Mouse (Mus musculus): Measurements from ENCODE around the gene Smarcb1.

Gene Smarcb1

DNA sequence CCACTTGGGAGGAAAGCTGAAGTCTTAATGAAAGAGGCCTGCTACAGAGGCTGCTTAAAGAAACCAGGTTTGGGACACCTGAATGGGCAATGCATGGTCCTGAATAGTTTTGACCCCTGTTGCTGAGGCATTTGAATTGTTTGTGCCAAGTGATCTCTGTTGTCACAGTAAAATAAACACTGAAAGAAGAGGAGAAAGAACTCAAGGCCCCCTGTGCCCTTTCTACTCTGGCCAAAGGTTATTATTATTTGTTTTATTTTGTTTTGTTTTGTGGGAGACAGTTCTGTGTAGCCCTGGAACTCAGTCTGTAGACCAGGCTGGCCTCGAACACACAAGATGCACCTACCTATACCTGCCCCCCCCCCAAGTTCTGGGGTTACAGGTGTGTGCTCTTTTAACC lies 13.6 kb upstream of the Smarcb1 start:
- DNase-seq (ENCODE audit: low read depth), result no peak

GRCm38 (mm10) chr10:75932891-75933290 lies 11.5 kb upstream of the Smarcb1 start, which contains the start of gene Chchd10:
Gene Chchd10, plus strand, starts transcription at chr10:75933130.
- DNase-seq (ENCODE audit: low read depth), result no peak

- DNase-seq (ENCODE audit: low read depth), result no peak
Measured at GRCm38 (mm10) chr10:75932081-75932678, 10.8 kb upstream of the Smarcb1 start.

GRCm38 (mm10) chr10:75931311-75931710 lies 9.9 kb upstream of the Smarcb1 start:
- no peak for DNase-seq (ENCODE audit: low read depth)

- DNase-seq (ENCODE audit: low read depth), result no peak
Measured at GRCm38 (mm10) chr10:75930304-75930703, 8.9 kb upstream of the Smarcb1 start.

- DNase-seq (ENCODE audit: low read depth), result no peak
Measured at GRCm38 (mm10) chr10:75926396-75926795, 5.0 kb upstream of the Smarcb1 start.

- DNase-seq (ENCODE audit: low read depth), result peak; percentile 28
Measured at GRCm38 (mm10) chr10:75924324-75924723, 2.9 kb upstream of the Smarcb1 start.

- peak; percentile 36 for DNase-seq (ENCODE audit: low read depth)
Measured at GRCm38 (mm10) chr10:75921726-75922560, 526 bp upstream of the Smarcb1 start.

GRCm38 (mm10) chr10:75919026-75919425 lies 2.4 kb downstream of the Smarcb1 start:
- no peak for DNase-seq (ENCODE audit: low read depth)

- no peak for DNase-seq (ENCODE audit: low read depth)
Measured at GRCm38 (mm10) chr10:75916840-75917239, 4.6 kb downstream of the Smarcb1 start.

GRCm38 (mm10) chr10:75915557-75915956 lies 5.9 kb downstream of the Smarcb1 start:
- no peak for DNase-seq (ENCODE audit: low read depth)

DNA sequence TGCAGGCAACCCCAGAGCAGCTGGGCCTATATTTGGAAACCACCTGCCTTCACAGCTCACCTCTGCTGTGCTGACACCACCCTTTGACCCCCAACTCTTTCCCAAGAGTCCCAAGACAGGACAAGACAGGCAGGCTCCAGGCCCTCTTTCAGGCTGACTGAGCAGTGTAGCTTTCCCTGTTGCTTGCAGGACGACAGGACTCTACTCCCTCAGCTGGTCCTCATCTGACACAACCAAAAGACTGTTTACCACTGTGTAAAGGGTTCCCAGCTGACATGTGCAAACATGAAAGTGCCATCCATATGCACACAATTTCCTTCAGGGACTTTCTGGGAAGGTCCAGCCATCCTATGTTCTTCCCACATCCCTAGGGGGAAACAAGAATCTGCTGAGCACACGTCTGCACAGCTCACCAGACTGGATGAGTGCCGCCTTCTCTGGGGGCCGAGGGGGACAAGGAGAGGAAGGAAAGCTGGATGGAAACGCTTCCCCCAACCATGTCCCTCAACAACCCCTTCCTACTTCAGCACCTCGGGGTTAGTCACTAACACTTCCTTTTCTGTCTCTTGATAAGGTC lies 8.3 kb downstream of the Smarcb1 start:
- DNase-seq (ENCODE audit: low read depth), result no peak

DNA sequence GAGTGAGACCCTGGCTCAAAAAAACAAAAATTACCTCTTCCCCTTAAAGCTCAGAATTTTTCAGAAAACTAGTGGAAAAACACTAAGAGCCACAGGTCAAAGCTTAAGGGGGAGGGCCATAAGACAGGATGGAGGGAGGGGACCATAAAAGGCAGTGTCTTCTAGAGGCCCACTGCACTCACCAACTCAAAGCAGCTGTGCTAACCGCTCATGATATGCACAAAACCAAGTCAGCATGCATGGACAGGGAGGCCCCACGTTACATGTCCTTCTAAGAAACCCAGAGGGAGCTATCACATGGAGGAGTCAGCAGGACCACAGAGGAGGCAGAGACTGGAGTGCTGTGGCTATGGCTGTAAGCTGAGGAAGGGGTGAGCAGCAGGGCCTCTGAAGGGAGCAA lies 10.7 kb downstream of the Smarcb1 start:
- no peak for DNase-seq (ENCODE audit: low read depth)

DNA sequence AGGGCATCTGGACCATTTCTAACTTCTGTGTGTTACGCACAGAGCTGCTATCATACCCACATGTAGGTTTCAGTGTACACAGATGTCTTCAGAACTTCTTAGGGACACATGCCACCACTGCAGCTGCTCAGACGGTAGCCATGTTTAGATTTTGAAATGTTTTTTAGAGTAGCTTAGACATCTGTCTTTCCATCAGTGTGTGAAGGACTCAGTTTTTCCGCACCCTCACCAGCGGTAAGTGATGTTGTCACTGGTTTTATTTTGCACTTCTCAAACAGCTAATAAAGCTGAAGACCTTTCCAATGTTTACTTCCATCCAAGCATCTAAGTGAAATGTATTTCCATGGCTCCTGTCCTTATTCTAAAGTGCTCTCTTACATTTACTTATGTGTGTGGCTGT lies 14.5 kb downstream of the Smarcb1 start:
- no peak for DNase-seq (ENCODE audit: low read depth)

DNA sequence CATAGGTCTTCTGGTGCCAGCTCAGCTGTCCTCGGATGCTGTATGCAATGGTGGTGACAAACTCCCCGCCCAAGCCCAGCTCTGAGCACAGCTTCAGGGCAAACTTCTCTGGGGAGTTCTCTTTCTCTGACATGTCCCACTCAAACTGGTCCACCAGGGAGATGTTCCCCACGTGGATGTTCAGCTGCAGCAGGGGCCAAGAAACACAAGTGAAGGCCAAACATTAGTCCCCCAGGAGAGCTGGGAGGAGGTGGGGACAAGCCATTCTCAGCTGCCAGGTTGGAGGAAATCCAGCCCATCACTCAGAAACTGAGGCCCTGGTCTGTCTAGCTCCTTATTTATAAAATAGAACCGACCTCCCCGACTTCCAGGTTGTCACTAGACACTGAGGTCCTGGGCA lies 17.0 kb downstream of the Smarcb1 start:
- DNase-seq (ENCODE audit: low read depth), result no peak

DNA sequence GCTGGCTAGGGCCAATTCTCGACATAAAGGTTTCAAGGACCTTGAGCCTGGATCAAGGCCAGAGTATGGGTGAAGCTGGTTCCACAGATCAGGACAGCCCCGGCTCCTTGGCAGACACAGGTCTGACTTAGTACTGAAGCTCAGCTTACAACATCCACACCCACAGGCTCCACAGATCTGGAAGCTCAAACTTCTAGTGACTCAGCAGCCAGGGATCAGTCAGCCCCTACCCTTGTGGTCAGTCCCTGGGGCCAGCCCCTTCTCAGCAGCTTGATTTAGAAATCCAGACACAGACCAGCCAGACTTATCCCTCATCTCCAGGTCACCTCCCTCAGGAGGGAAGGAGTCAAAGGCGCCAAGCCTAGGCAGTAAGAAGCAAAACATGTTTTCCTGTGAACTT lies 22.6 kb downstream of the Smarcb1 start:
- DNase-seq (ENCODE audit: low read depth), result peak; percentile 46

GRCm38 (mm10) chr10:75898039-75898564 lies 23.3 kb downstream of the Smarcb1 start:
- no peak for DNase-seq (ENCODE audit: low read depth)

- DNase-seq (ENCODE audit: low read depth), result no peak
Measured at GRCm38 (mm10) chr10:75897373-75897772, 24.0 kb downstream of the Smarcb1 start.

- DNase-seq (ENCODE audit: low read depth), result no peak
Measured at GRCm38 (mm10) chr10:75896208-75896607, 25.2 kb downstream of the Smarcb1 start.

GRCm38 (mm10) chr10:75895730-75896129 lies 25.7 kb downstream of the Smarcb1 start:
- DNase-seq (ENCODE audit: low read depth), result no peak

GRCm38 (mm10) chr10:75894601-75895000 lies 26.8 kb downstream of the Smarcb1 start:
- DNase-seq (ENCODE audit: low read depth), result no peak

DNA sequence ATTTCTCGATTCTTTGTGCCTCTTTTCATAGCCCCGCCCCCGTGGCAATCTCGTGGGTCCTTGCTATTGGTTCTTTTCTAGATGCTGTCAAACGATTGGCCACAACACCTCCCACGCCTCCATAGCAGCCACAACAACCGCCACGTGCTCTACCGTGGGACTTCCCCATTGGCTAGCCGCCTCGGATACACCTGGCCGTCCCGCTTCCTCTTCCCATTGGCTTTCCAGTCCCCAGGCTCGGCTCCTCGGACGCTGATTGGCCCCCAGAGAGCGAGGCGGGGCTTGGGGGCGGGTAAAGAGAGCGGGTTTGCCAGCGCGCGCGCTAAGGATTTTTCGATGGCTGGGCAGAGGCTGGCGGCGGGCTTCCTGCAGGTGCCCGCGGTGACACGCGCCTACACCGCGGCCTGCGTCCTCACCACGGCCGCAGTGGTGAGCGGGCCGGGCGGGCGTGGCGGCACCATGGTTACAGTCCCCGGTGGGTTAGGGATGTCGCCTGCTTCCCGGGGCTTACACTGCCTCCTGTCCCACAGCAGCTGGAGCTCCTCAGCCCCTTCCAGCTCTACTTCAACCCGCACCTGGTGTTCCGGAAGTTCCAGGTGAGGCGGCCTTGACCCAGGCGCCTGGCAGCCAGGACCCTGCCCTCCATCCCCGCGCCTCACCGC lies 28.2 kb downstream of the Smarcb1 start, which contains the start of gene Derl3:
Gene Derl3, plus strand, starts transcription at position 325 of the 662 bp plus-strand sequence.
- DNase-seq (ENCODE audit: low read depth), result no peak

Data from 416B (cell line).